Mouse (Mus musculus) erythroblast, adult 5-6 weeks (primary cell): ENCODE data around the gene Map4. TPM values are rescaled to one million over a fixed set of nuclear protein-coding genes. Genes with fewer than 3 reads are reported as not detected.
"Not testable (repeated sequence)": the region's sequence is repeated elsewhere in the genome, so short reads cannot be mapped to it uniquely, and the experiment has no call there.

Source experiments
- ATAC-seq: replicated peaks from 2 replicates; pipeline ENCODE4 v1.8.0; 2016; ENCODE audit warnings: moderate number of reproducible peaks, mild to moderate bottlenecking, moderate TSS enrichment, inconsistent platforms; ENCODE audit not compliant: poor library complexity, low FRiP score, severe bottlenecking
- total RNA-seq, 2 experiments: library from RNA; stranded (forward) in 1 of 2; stranded (reverse) in 1 of 2; fragments of 150-400 nt in 1 of 2; fragments of 200-764, 138-1000 nt in 1 of 2; gene quantifications; 2 replicates each; pipeline versions ENCODE4 v1.2.3 to v1.2.4; 2015 to 2017; ENCODE audit warnings: low replicate concordance in 2 of 2

The Map4 gene
- total RNA-seq, 2 experiments from 2014 or later, result 10.5 to 14.2 TPM

- ATAC-seq, result not testable (repeated sequence)
Observed at GRCm38 (mm10) chr9:109971711-109972110, 40.5 kb downstream of the Map4 start.

GRCm38 (mm10) chr9:109980223-109980622 lies 49.0 kb downstream of the Map4 start:
- ATAC-seq, result not testable (repeated sequence)

GRCm38 (mm10) chr9:109985416-109985815 lies 54.2 kb downstream of the Map4 start:
- no peak for ATAC-seq

GRCm38 (mm10) chr9:109989084-109989483 lies 57.8 kb downstream of the Map4 start:
- ATAC-seq, result no peak

GRCm38 (mm10) chr9:109997441-109997840 lies 66.2 kb downstream of the Map4 start:
- ATAC-seq, result no peak

GRCm38 (mm10) chr9:110001946-110002345 lies 70.7 kb downstream of the Map4 start:
- no peak for ATAC-seq

- no peak for ATAC-seq
Observed at GRCm38 (mm10) chr9:110002413-110002812, 71.2 kb downstream of the Map4 start.

- no peak for ATAC-seq
Observed at GRCm38 (mm10) chr9:110019224-110019623, 88.0 kb downstream of the Map4 start.

GRCm38 (mm10) chr9:110020405-110020804 lies 89.1 kb downstream of the Map4 start:
- no peak for ATAC-seq

GRCm38 (mm10) chr9:110021463-110021862 lies 90.2 kb downstream of the Map4 start:
- no peak for ATAC-seq

- no peak for ATAC-seq
Observed at GRCm38 (mm10) chr9:110022151-110022550, 90.9 kb downstream of the Map4 start.

- ATAC-seq, result no peak
Observed at GRCm38 (mm10) chr9:110035091-110035490, 103.8 kb downstream of the Map4 start.

GRCm38 (mm10) chr9:110037895-110038294 lies 106.6 kb downstream of the Map4 start:
- no peak for ATAC-seq

GRCm38 (mm10) chr9:110038485-110038884 lies 107.2 kb downstream of the Map4 start:
- no peak for ATAC-seq

- no peak for ATAC-seq
Observed at GRCm38 (mm10) chr9:110044373-110044772, 113.1 kb downstream of the Map4 start.

GRCm38 (mm10) chr9:110045763-110046377 lies 114.6 kb downstream of the Map4 start:
- ATAC-seq, result no peak

- ATAC-seq, result no peak
Observed at GRCm38 (mm10) chr9:110047260-110047659, 116.0 kb downstream of the Map4 start.

GRCm38 (mm10) chr9:110047857-110048256 lies 116.6 kb downstream of the Map4 start:
- ATAC-seq, result no peak

- ATAC-seq, result no peak
Observed at GRCm38 (mm10) chr9:110051184-110051583, 119.9 kb downstream of the Map4 start.

GRCm38 (mm10) chr9:110051869-110052661 lies 120.8 kb downstream of the Map4 start:
- ATAC-seq, result no peak

GRCm38 (mm10) chr9:110052951-110053304 lies 121.7 kb downstream of the Map4 start:
- no peak for ATAC-seq
